Mouse (Mus musculus): Measurements from ENCODE around the gene Hoxa9. TPM values are rescaled to one million over a fixed set of nuclear protein-coding genes. Genes with fewer than 3 reads are reported as not detected.

Gene Hoxa9
- total and polyA plus RNA-seq, 3 experiments = 0.75 to 1.7 (median 1.6) TPM

DNA sequence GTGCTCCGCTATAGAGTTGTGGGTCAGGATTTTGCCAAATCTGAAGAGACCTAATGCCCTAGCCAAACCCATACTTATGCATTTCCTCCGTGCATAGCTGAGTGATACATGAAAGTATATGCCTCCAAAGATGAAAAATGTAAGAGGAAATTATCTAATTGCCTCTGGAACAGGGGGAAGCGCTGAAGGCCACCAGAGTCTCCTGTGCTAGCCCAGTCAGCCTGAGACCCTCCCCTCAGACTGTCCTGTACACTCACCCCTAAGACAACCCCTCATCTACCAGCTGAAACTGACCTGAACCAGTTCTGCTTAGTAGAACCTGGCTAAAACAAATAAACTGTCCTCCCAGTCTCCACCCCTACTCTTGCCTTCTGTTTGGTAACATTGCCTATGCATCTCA, 50.2 kb downstream of the Hoxa9 start:
- DNase-seq = no peak

DNA sequence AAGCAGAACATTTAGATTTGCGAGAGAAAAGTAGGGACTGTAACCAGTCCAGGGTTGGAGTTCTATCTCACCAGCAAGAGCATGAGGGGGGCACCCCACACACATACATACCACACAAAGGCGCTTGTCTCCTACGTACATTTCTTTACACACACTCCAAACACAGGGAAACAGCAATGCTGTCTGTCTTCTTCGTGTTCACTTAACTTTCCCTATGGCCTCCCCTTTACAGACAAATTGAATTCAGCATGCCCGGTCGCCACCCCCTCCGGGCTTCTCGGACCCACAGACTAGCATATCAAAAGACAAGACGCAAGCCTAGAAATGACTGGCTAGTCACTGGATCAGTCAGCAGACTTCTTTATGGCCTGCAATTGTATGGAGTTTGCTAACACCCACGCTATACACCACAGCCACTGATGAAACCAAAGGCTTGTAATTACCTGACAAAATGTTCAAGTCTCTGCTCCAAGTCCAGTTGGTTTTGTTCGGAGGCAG, 50.6 kb downstream of the Hoxa9 start:
- DNase-seq = no peak

DNA sequence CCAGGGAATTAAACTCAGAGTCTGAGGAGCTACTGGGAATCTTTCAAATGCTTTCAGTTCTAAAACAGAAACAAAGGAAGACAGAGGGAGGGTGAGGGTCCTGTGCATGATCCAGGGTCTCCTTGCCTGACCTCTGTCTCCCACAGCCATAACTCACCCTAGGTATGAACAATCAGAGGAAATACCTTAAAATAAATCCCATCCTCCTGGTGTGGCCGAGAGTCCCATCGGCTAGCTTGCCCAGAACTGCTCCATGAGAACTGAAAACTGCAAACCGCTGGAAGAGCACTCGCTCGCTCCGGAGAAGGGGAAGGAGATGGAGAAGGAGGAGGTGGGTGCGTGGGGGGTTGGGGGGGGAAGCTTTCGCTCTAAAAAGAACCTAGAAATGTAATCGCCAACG, 51.2 kb downstream of the Hoxa9 start:
- no peak for DNase-seq

DNA sequence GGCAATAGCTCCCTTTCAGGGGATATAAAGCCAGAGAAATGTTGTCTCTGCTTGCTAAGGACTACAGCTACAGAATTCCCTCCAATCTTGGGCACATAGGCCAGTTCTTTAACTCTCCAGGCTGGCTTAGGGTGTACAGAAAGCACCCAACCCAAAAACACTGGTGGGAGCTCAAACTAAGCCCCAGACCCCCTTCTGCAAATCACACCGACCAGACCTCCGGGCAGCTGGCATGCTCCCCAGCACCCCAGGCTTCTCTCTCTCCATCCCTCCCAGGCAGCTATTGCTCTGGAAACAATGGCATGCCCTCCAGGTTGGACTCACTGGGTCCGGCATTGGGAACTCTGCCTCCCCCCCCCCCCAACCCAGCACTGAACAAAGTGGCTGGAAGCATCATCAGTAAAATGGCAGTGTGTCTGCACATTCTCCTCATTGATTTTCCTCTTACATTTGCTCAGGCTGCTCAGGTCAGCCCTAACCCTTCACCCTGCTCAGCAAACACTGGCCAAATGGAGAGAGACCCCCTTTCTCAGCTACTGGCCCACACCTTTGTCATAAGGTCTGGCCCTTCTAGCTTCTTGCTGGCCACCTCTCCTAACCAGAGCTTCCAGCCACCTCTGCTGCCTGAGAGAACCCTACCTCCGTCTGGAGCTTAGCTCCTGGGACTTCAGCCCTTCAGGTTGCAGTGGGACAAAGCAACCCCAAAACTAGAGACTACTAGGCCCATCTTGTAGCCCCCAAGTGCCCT, 51.8 kb downstream of the Hoxa9 start:
- DNase-seq = no peak

DNA sequence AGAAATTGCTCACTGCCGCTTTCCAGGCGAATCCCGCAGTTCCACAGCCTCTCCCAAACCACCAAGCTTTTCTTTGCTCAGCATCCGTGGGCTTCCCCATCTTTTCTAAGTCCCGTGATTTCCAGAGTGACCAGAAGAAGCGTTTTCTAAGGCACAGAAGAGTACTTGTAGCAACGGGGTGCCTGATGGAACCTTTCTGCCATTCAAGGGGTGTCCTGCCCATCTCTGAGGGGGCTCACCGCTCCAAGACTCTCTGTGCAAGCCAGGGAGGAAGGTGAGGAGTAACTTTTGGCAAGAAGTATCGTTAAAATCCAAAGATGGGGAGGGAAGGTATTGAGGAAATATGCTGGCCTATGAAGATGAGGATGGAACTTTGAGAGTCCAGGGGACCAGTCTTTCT, 53.1 kb downstream of the Hoxa9 start:
- no peak for DNase-seq

DNA sequence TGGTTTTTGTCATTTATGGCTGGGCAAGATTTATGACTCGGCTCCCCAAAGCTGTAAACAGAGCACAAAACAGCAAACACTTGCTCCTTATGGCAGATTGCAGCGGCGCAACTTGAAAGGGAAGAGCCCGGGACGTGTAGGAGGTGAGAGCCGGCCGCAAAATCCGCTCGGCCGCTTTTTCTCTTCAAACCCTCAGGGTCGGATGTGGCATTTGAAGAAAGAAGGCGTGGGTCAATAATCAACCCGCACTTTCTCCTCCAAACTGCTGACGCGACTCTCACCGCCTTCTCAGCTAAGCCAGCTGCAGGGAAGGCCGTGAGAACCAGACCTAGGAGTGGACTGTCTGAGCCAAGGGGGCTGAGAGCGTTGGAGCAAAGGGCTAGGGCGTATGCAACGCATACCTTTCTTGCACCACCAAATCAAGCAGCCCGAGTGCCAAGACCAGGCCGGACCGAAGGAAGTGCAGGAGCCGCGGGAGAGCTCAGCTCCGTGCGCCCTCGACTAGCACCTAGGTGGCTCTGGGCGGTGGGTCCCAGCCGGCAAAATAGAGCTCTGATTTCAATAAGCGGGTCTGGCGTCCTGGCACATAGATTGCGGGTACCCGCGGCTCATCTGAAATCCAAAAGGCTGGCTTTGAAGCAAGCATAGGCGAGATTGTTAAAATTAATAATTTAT, 53.7 kb downstream of the Hoxa9 start, which contains the start of gene 5730596B20Rik:
Gene 5730596B20Rik, plus strand, starts transcription at position 438 of the 675 bp plus-strand sequence.
- peak; percentile 33 for DNase-seq

DNA sequence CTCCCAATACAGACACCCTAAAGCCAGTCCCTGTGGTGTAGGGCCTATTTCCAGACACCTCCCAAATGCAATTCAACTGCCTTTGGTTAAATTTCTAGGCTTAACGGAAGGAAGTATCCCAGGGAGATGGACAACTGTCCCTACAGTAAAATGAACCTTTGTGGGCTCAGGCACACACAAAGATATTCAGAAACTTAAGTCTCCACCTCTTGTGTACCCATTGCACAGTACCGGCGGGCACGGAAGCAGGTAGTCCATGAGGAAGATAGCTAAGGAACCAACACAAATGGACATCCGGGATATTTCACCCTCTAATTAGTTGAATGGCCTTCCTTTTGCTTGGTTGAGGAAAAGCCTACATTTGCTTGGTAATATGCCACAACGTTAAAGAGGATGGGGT, 54.5 kb downstream of the Hoxa9 start:
- peak; percentile 15 for DNase-seq

DNA sequence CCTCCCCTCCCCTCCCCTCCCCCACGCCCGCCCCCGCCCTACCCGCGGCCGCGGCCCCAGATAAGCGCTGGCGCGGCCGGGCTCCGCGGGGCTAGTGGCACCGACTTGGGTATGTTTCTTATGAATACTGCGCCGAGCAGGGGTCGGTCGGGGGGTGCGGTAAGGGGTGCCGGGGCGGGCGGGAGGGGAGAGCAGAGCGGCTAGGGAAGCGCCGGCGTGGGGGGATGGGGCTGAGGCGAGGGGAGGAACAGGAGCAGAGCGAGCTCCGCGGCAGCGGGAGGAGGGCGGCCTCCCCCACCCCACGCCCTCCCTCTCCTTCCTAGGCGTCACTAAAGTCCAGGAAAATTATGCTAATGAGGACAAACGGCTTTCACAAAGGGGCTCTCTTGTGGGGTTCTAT, 55.0 kb downstream of the Hoxa9 start:
- DNase-seq = peak; percentile 60

DNA sequence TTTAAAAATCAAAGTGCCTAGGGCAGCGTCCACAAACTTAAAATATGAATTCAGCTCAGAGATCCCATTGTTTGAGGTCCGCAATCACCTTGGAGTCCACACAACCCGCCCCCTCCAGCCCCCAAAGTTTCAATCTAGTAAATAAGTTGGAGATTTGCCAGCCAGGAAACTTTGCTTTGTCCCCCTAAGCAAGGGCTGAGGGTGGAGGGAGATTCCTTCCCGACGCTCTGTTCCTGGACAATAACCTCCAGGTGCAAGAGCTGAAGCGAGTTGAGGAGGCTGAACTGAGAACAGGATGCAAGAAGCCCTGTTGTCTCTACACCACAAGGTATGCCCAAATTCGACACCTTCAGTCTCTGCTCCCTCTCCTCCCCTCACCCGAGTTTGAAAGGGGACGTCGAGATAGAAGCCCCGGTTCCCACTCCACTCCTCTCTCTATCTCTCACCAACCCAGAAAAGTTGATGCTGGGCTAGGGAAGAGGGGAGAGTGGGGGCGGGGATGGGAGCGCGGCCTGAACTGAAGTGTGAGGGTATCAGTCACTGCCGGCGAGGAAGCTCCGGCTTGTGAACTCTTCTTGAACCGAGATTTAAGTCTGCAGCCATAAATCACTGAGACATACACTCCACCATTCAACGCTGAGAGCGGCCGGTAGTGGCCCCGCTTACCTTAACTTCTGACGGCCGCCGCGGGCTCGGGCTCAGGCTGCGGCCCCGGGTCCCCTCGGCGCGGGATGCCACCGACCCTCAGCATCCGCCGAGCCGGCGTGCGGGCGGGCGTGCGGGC, 55.7 kb downstream of the Hoxa9 start:
- peak; percentile 67 for DNase-seq

DNA sequence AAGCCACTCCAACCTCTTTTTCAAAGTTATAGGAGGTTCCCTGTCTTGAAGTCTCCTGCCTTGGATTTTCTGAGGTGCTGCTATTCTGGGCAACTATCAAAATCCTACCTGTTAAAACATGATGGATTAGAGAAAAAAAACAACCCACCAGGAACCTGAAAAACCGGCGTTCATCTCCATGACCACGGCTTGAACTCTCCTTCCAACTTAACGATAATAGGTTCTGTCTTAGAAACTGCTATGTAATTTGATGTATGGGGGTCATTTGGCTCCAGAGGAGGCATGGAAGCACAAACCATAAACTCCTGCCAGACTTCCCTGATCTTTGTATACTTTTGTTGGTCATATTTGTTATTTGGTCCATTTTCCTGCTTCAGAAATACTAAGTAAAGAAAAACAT, 57.2 kb downstream of the Hoxa9 start:
- DNase-seq = no peak

Small RNA genes within 50 kb of the gene (microRNA-seq; reads per million reads assigned to microRNA genes)
- 306 to 402 reads per million in 2 experiments for gene Mir196b

Other genes starting within 250 kb of the Hoxa9 start
- 10 to 100 TPM; 45.6 to 57.5 TPM for gene Skap2, start 218.5 kb downstream of the Hoxa9 start, total RNA-seq (2021)
- 2.9 and 3.5 TPM in 2 replicates for gene Skap2, start 218.5 kb downstream of the Hoxa9 start, polyA plus RNA-seq (2012; rRNA removed)
- gene Hoxa1, start 72.8 kb downstream of the Hoxa9 start, total RNA-seq (2021) = under 1 TPM; 0.52 to 0.86 TPM
- gene Hoxa1, start 72.8 kb downstream of the Hoxa9 start, polyA plus RNA-seq (2012; rRNA removed) = 0.47 and 0.68 TPM in 2 replicates
- gene Hoxa2, start 66.3 kb downstream of the Hoxa9 start, total RNA-seq (2021) = 1 to 10 TPM; 1.5 to 2.6 TPM
- 1.1 and 1.7 TPM in 2 replicates for gene Hoxa2, start 66.3 kb downstream of the Hoxa9 start, polyA plus RNA-seq (2012; rRNA removed)
- gene 5730596B20Rik, start 53.6 kb downstream of the Hoxa9 start, total RNA-seq (2021) = under 1 TPM; 0.35 to 0.41 TPM
- gene 5730596B20Rik, start 53.6 kb downstream of the Hoxa9 start, polyA plus RNA-seq (2012; rRNA removed) = 0.02 and 0.04 TPM in 2 replicates
- 1 to 10 TPM; 2.2 to 6.3 TPM for gene Hoxa4, start 39.3 kb downstream of the Hoxa9 start, total RNA-seq (2021)
- gene Hoxa4, start 39.3 kb downstream of the Hoxa9 start, polyA plus RNA-seq (2012; rRNA removed) = 0.99 and 4.0 TPM in 2 replicates
- 10 to 100 TPM; 13.6 to 22.8 TPM for gene Hoxa5, start 26.5 kb downstream of the Hoxa9 start, total RNA-seq (2021)
- 12.9 and 16.3 TPM in 2 replicates for gene Hoxa5, start 26.5 kb downstream of the Hoxa9 start, polyA plus RNA-seq (2012; rRNA removed)
- gene Hoxa6, start 22.4 kb downstream of the Hoxa9 start, total RNA-seq (2021) = 1 to 10 TPM; 1.9 to 4.5 TPM
- 3.6 and 3.8 TPM in 2 replicates for gene Hoxa6, start 22.4 kb downstream of the Hoxa9 start, polyA plus RNA-seq (2012; rRNA removed)
- gene Hoxa3, start 17.8 kb downstream of the Hoxa9 start, total RNA-seq (2021) = 1 to 10 TPM; 2.7 to 5.4 TPM
- gene Hoxa3, start 17.8 kb downstream of the Hoxa9 start, polyA plus RNA-seq (2012; rRNA removed) = 6.8 and 8.1 TPM in 2 replicates
- gene Gm28308, start 17.8 kb downstream of the Hoxa9 start, total RNA-seq (2021) = 1 to 10 TPM in 1 of 2 experiments, not detected in 1; 1.0 TPM
- 1.9 and 2.5 TPM in 2 replicates for gene Gm28308, start 17.8 kb downstream of the Hoxa9 start, polyA plus RNA-seq (2012; rRNA removed)
- 10 to 100 TPM; 15.3 to 30.3 TPM for gene Hoxa7, start 9.2 kb downstream of the Hoxa9 start, total RNA-seq (2021)
- 21.3 and 26.8 TPM in 2 replicates for gene Hoxa7, start 9.2 kb downstream of the Hoxa9 start, polyA plus RNA-seq (2012; rRNA removed)
- not detected for gene Hoxa10, start 9.8 kb upstream of the Hoxa9 start, total RNA-seq (2021)
- gene Hoxa10, start 9.8 kb upstream of the Hoxa9 start, polyA plus RNA-seq (2012; rRNA removed) = 0.22 TPM in 1 of 2 replicates, not detected in the other
- not detected for gene Hoxa11, start 14.7 kb upstream of the Hoxa9 start, total RNA-seq (2021)
- gene Hoxa11, start 14.7 kb upstream of the Hoxa9 start, polyA plus RNA-seq (2012; rRNA removed) = not detected in 2 replicates
- gene Hoxa13, start 29.8 kb upstream of the Hoxa9 start, total RNA-seq (2021) = not detected
- not detected in 2 replicates for gene Hoxa13, start 29.8 kb upstream of the Hoxa9 start, polyA plus RNA-seq (2012; rRNA removed)
- gene Evx1, start 82.4 kb upstream of the Hoxa9 start, total RNA-seq (2021) = under 1 TPM in 1 of 2 experiments, not detected in 1; 0.14 TPM
- not detected in 2 replicates for gene Evx1, start 82.4 kb upstream of the Hoxa9 start, polyA plus RNA-seq (2012; rRNA removed)

Data from adrenal gland, adult 2 months (tissue).